Mouse (Mus musculus) intestine, embryonic 16.5 days (tissue): Measurements from ENCODE around the gene Gm49416. TPM values are rescaled to one million over a fixed set of nuclear protein-coding genes. Genes with fewer than 3 reads are reported as not detected.

Experiments
- ATAC-seq: fragments of 200-750 bp; cut with Nextera tagmentation; 2 replicates; pipeline ENCODE4 v1.8.0; 2017; ENCODE audit warnings: moderate TSS enrichment, moderate library complexity
- H3K27ac ChIP-seq: fragments of 300-500 bp; sonication (generic); 2 replicates; pipeline ENCODE4 v1.5.1; 2014; ENCODE audit warnings: mild to moderate bottlenecking, low read length
- H3K27me3 ChIP-seq: fragments of 300-500 bp; sonication (generic); replicated peaks from 2 replicates; pipeline ENCODE4 v1.6.1; 2014; ENCODE audit warnings: low read length, control low read depth, mixed read lengths; ENCODE audit not compliant: control insufficient read depth, insufficient read depth
- H3K36me3 ChIP-seq: fragments of 300-500 bp; sonication (generic); 2 replicates; pipeline ENCODE4 v1.6.1; 2014; ENCODE audit warnings: low read length, control low read depth; ENCODE audit not compliant: control insufficient read depth, insufficient read depth
- H3K4me1 ChIP-seq: fragments of 300-500 bp; sonication (generic); 2 replicates; pipeline ENCODE4 v1.6.1; 2014; ENCODE audit warnings: low read length, control low read depth, mixed read lengths; ENCODE audit not compliant: control insufficient read depth, insufficient read depth
- H3K4me2 ChIP-seq: fragments of 300-500 bp; sonication (generic); 2 replicates; pipeline ENCODE4 v1.6.1; 2014; ENCODE audit warnings: low read depth, low read length, control low read depth
- H3K4me3 ChIP-seq: fragments of 300-500 bp; sonication (generic); 2 replicates; pipeline ENCODE4 v1.5.1; 2014; ENCODE audit warnings: mild to moderate bottlenecking, low read length
- H3K9ac ChIP-seq: fragments of 300-500 bp; sonication (generic); 2 replicates; pipeline ENCODE4 v1.6.1; 2014; ENCODE audit warnings: low read depth, low read length
- H3K9me3 ChIP-seq: fragments of 300-500 bp; sonication (generic); 2 replicates; pipeline ENCODE4 v1.6.1; 2016; ENCODE audit warnings: low read length, control low read depth; ENCODE audit not compliant: control insufficient read depth
- WGBS: fragments of 180-500 bp; shearing (Covaris S2); extraction: QIAGEN DNeasy Blood & Tissue Kit; methylation state at CpG from one replicate; pipeline ENCODE4 v1.1.7; 2014; 5-methylcytosine and 5-hydroxymethylcytosine counted together
- polyA plus RNA-seq: library from polyadenylated mRNA; unstranded; fragments of >200 nt; fragmentation: Nextera tagmentation; extraction: Ambion mirVana; gene quantifications from 2 replicates; pipeline ENCODE4 v1.2.1, GENCODE M21; 2015

The Gm49416 gene
- polyA plus RNA-seq: not detected in 2 replicates

GRCm38 (mm10) chr19:8888511-8889385 lies at the start of gene Gm49416, which contains the start of gene 1810009A15Rik:
Gm49416 (plus strand) TSS chr19:8888926.
1810009A15Rik (plus strand) TSS chr19:8888853.
- H3K4me2 ChIP-seq: peak within 1 kb of the TSS; percentile 75
- H3K9me3 ChIP-seq: no peaks in the 10 kb centered on the region
- peak; percentile 94 for ATAC-seq
- no peaks in the 10 kb centered on the region for H3K27me3 ChIP-seq
- H3K4me1 ChIP-seq: peaks cover 10% of the 10 kb centered on the region; the same call in 1 of the 2 replicates
- H3K27ac ChIP-seq: peak within 1 kb of the TSS; percentile 89
- peaks cover 4% of the 10 kb centered on the region for H3K36me3 ChIP-seq
- under 1% methylated on average over 58 of the region's 58 CpGs for WGBS
- H3K9ac ChIP-seq: peak within 1 kb of the TSS; percentile 81
- H3K4me3 ChIP-seq: peak within 1 kb of the TSS; percentile 70

- ATAC-seq: no peak
- Histone ChIP-seq H3K4me1 (peaks cover 22% of the 10 kb centered on the region), H3K27ac (peak within 1 kb of the TSS; percentile 96; the same call in 1 of the 2 replicates), H3K9me3 (no peaks in the 10 kb centered on the region), H3K36me3 (peaks cover 4% of the 10 kb centered on the region; the same call in 1 of the 2 replicates), H3K27me3 (no peaks in the 10 kb centered on the region), H3K4me3 (peak within 1 kb of the TSS; percentile 66), H3K4me2 (peak within 1 kb of the TSS; percentile 98), H3K9ac (peak within 1 kb of the TSS; percentile 89)
- WGBS: 67% methylated on average over 11 of the region's 11 CpGs
Observed at GRCm38 (mm10) chr19:8839103-8839907, 49.4 kb upstream of the Gm49416 start, which contains the start of gene Gng3. Gng3 (minus strand) TSS chr19:8839194.

- H3K4me1 ChIP-seq: peaks cover 22% of the 10 kb centered on the region
- H3K9ac ChIP-seq: peak overlapping the region; percentile 80
- H3K9me3 ChIP-seq: no peaks in the 10 kb centered on the region
- peak overlapping the region; percentile 58 for H3K4me3 ChIP-seq
- 27% methylated on average over 29 of the region's 29 CpGs for WGBS
- no peaks in the 10 kb centered on the region for H3K36me3 ChIP-seq
- peak; percentile 77 for ATAC-seq
- H3K27ac ChIP-seq: no peak overlapping the region
- peak overlapping the region; percentile 84 for H3K4me2 ChIP-seq
- H3K27me3 ChIP-seq: no peaks in the 10 kb centered on the region
Observed at GRCm38 (mm10) chr19:8839908-8840791, 48.6 kb upstream of the Gm49416 start.

DNA sequence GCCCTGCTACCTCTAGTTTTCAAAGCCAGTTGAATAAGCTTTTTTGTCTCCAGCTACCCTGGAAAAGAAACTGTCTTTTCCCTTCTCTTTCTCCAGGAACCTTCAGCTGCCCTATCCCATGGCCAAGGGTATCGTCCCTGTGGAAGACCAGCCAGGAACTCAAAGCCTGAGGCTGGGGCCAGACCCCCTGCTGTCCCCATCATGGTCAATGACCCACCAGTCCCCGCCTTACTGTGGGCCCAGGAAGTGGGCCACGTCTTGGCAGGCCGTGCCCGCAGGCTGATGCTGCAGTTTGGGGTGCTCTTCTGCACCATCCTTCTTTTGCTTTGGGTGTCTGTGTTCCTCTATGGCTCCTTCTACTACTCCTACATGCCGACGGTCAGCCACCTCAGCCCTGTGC lies 47.7 kb upstream of the Gm49416 start:
- peak overlapping the region; percentile 80 for H3K9ac ChIP-seq
- H3K27ac ChIP-seq: no peak overlapping the region
- no peaks in the 10 kb centered on the region for H3K9me3 ChIP-seq
- H3K4me2 ChIP-seq: peak overlapping the region; percentile 84
- no peaks in the 10 kb centered on the region for H3K36me3 ChIP-seq
- WGBS: 94% methylated on average over 7 of the region's 7 CpGs
- H3K27me3 ChIP-seq: no peaks in the 10 kb centered on the region
- ATAC-seq: no peak
- H3K4me1 ChIP-seq: peaks cover 22% of the 10 kb centered on the region
- H3K4me3 ChIP-seq: peak overlapping the region; percentile 58

DNA sequence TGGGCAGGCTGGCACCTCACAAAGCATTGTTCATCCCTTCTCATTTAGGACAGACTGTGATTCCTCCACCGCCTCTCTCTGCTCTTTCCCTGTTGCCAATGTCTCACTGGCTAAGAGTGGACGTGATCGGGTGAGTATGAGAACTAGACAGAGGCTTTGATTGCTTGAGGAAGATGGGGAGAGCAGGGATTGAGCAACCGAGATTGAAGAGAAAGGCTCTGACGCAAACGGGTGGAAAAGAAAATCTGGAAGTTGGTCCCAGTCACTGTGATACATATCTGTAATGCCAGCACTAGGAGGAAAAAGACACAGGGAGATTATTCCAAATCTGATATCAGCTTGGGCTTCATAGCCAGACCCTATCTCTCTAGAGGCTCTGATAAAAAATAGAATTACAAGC lies 45.8 kb upstream of the Gm49416 start:
- Histone ChIP-seq H3K27me3 (no peaks in the 10 kb centered on the region), H3K36me3 (peaks cover 3% of the 10 kb centered on the region; the same call in 1 of the 2 replicates), H3K4me1 (peaks cover 22% of the 10 kb centered on the region), H3K9ac (no peak overlapping the region), H3K4me3 (no peak overlapping the region), H3K9me3 (no peaks in the 10 kb centered on the region), H3K4me2 (no peak overlapping the region), H3K27ac (no peak overlapping the region)
- ATAC-seq: no peak
- WGBS: 90% methylated on average over 6 of the region's 6 CpGs

GRCm38 (mm10) chr19:8844371-8845129 lies 44.2 kb upstream of the Gm49416 start:
- 66% methylated on average over 5 of the region's 5 CpGs for WGBS
- no peak for ATAC-seq
- Histone ChIP-seq H3K36me3 (peaks cover 6% of the 10 kb centered on the region), H3K27me3 (no peaks in the 10 kb centered on the region), H3K4me2 (no peak overlapping the region), H3K9ac (no peak overlapping the region), H3K9me3 (no peaks in the 10 kb centered on the region), H3K4me3 (no peak overlapping the region), H3K4me1 (peaks cover 10% of the 10 kb centered on the region; the same call in 1 of the 2 replicates), H3K27ac (no peak overlapping the region)

GRCm38 (mm10) chr19:8848356-8848755 lies 40.4 kb upstream of the Gm49416 start:
- no peaks in the 10 kb centered on the region for H3K27me3 ChIP-seq
- peaks cover 3% of the 10 kb centered on the region; the same call in 1 of the 2 replicates for H3K4me1 ChIP-seq

DNA sequence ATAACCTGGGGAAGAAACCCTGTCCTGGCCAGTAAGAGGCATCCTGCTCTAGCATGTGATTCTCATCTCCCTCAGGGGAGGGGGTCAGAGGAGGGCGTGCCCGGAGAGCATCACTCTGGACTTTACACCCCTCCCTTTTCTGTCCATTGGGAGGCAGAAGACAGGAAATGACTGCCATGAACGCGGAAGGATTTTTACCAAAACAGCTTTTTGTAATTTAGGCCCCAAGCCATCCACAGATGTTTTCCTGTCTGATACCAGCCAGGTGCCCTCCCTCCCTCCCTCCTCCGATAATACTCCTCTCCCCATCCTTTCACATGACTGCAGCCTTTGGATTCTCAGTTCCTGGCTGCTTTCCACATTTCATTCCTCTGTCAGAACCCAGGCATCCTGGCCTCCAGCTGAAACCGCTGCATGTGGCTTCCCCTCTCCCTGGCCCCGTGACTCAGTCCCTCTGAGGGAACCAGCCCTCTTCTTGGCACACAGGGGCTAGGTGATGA lies 38.3 kb upstream of the Gm49416 start, which contains the start of gene Lrrn4cl:
TSS of gene Lrrn4cl (plus strand) at position 367 of the 500 bp plus-strand sequence.
- H3K4me2 ChIP-seq: peak within 1 kb of the TSS; percentile 14; the same call in 1 of the 2 replicates

More at GRCm38 (mm10) chr19:8848356-8848755, 40.4 kb upstream of the Gm49416 start:
- H3K9ac ChIP-seq: no peak overlapping the region
- no peak overlapping the region for H3K4me3 ChIP-seq
- 58% methylated on average over 5 of the region's 5 CpGs for WGBS
- H3K36me3 ChIP-seq: peaks cover 6% of the 10 kb centered on the region
- no peak overlapping the region for H3K4me2 ChIP-seq
- ATAC-seq: no peak
- no peak overlapping the region for H3K27ac ChIP-seq
- H3K9me3 ChIP-seq: no peaks in the 10 kb centered on the region

More for the DNA sequence above, 38.3 kb upstream of the Gm49416 start, which contains the start of gene Lrrn4cl:
- H3K27me3 ChIP-seq: no peaks in the 10 kb centered on the region
- H3K4me3 ChIP-seq: no peak within 1 kb of the TSS
- H3K4me1 ChIP-seq: peaks cover 3% of the 10 kb centered on the region; the same call in 1 of the 2 replicates
- no peaks in the 10 kb centered on the region for H3K9me3 ChIP-seq
- peak; percentile 83 for ATAC-seq
- H3K36me3 ChIP-seq: peaks cover 6% of the 10 kb centered on the region
- peak within 1 kb of the TSS; percentile 41; the same call in 1 of the 2 replicates for H3K9ac ChIP-seq
- 0 out of 2 replicates have a peak within 1 kb of the TSS, but pooled peaks have one; percentile 17 for H3K27ac ChIP-seq
- WGBS: 21% methylated on average over 7 of the region's 7 CpGs
